Mouse (Mus musculus) liver, embryonic 14.5 days (tissue): ENCODE measurements around the gene Cars2.

Experiments
- CTCF ChIP-seq: IDR thresholded peaks from 2 replicates; pipeline ENCODE4 v1.5.1; 2016; ENCODE audit warnings: antibody characterized with exemption, low read depth, control low read depth
- EP300 ChIP-seq: IDR thresholded peaks from 2 replicates; pipeline ENCODE4 v1.6.1; 2016; ENCODE audit warnings: antibody characterized with exemption, low read depth

GRCm38 (mm10) chr8:11469095-11469494 lies 81.5 kb downstream of the Cars2 start:
- peak; percentile 65 for TF ChIP-seq CTCF
- no peak for TF ChIP-seq EP300
